Mouse (Mus musculus) C2C12 (cell line): ENCODE results near the gene Lrp10. TPM values are rescaled to one million over a fixed set of nuclear protein-coding genes. Genes with fewer than 3 reads are reported as not detected.

Experiments
- H3K27me3 ChIP-seq: one replicate; pipeline ENCODE4 v1.6.1; 2011; ENCODE audit not compliant: control insufficient read depth, insufficient read depth, insufficient read length
- H3K36me3 ChIP-seq: one replicate; pipeline ENCODE4 v1.6.1; 2011; ENCODE audit not compliant: control insufficient read depth, insufficient read depth
- H3K4me3 ChIP-seq: one replicate; pipeline ENCODE4 v1.5.1; 2011; ENCODE audit warnings: mild to moderate bottlenecking, control low read depth; ENCODE audit not compliant: poor library complexity, insufficient read depth, severe bottlenecking
- H3K79me2 ChIP-seq: one replicate; pipeline ENCODE4 v1.6.1; 2011; ENCODE audit not compliant: control insufficient read depth, insufficient read depth
- H3K79me3 ChIP-seq: one replicate; pipeline ENCODE4 v1.6.1; 2011; ENCODE audit warnings: low read depth, control low read depth
- H3ac ChIP-seq: one replicate; pipeline ENCODE3; 2011; ENCODE audit warnings: low read depth; ENCODE audit not compliant: control insufficient read depth, insufficient read length
- CEBPB ChIP-seq: IDR thresholded peaks from one replicate; pipeline ENCODE4 v1.6.1; 2011; ENCODE audit warnings: low read depth, mild to moderate bottlenecking, control low read depth, moderate library complexity
- CTCF ChIP-seq: IDR thresholded peaks from one replicate; pipeline ENCODE4 v1.5.1; 2011; ENCODE audit not compliant: control insufficient read depth, insufficient read depth, insufficient read length
- FOSL1 ChIP-seq: IDR thresholded peaks from one replicate; pipeline ENCODE4 v1.8.0; 2011; ENCODE audit warnings: mild to moderate bottlenecking, low read length; ENCODE audit not compliant: poor library complexity, insufficient read depth, severe bottlenecking
- MAX ChIP-seq: IDR thresholded peaks from one replicate; pipeline ENCODE4 v1.6.1; 2011; ENCODE audit warnings: mild to moderate bottlenecking, control low read depth
- MYOD1 ChIP-seq: IDR thresholded peaks from one replicate; pipeline ENCODE4 v1.6.1; 2011; ENCODE audit warnings: low read depth; ENCODE audit not compliant: control insufficient read depth, insufficient read length
- MYOG ChIP-seq: IDR thresholded peaks from one replicate; pipeline ENCODE4 v1.6.1; 2011; ENCODE audit not compliant: control insufficient read depth, insufficient read length; ENCODE audit errors: extremely low read depth
- USF1 ChIP-seq: IDR thresholded peaks from one replicate; pipeline ENCODE4 v1.6.1; 2011; ENCODE audit warnings: low read depth, mild to moderate bottlenecking, control low read depth, moderate library complexity
- polyA plus RNA-seq: library from polyadenylated mRNA; unstranded; fragments of >200 nt; fragmentation: generic; extraction: Trizol; gene quantifications from one replicate; pipeline ENCODE4 v1.2.1, GENCODE M21; 2012; ENCODE audit warnings: missing spikeins

Gene Lrp10
- polyA plus RNA-seq, 1 experiment: 72.8 TPM

DNA sequence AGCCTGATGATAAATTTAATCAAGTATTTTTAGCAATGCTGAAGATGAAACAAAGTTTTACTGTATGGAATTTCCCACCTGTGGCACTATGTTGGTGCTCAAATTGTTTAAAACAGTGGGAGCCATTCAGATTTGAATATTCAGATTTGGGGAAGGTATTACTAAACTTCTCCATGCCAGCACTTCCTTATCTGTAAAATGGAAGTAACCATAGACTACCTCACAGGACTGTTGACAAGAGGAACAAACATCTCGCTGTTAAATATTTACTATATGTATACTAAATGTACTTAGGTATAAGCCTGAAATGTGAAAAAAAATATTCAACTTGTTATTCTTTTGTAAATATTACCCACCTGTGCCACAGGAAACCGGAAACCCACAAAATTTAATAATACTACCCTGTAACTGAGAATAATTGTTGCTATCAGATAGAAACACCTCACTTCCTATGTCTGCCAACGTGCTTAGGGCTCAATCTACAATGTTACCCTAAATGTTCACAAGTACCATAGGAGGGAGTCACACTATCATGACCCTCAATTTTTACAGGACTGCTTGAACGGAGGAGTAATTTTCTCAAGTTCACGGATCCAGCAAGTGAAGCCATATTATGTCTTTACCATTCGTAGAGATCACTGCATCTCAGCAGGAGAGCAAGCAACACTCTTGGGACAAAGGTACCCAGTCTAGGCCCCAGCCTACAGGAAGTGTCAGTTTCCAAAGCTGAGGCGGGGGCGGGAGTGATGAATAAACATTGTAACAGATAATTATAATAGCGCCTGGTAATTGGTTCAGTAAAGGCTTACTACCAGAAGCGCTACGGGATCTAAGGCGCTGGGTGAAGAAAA lies 604 bp upstream of the Lrp10 start:
- peaks cover 23% of the 10 kb centered on the region for H3K36me3 ChIP-seq
- no peaks in the 10 kb centered on the region for H3K27me3 ChIP-seq
- TF ChIP-seq MYOD1: no peak
- no peak for TF ChIP-seq CTCF
- no peak for TF ChIP-seq MAX
- TF ChIP-seq CEBPB: no peak
- TF ChIP-seq FOSL1: no peak
- TF ChIP-seq MYOG: no peak
- no peak for TF ChIP-seq USF1
- peak overlapping the region; percentile 21 for H3ac ChIP-seq
- H3K79me2 ChIP-seq: peaks cover 36% of the 10 kb centered on the region
- H3K79me3 ChIP-seq: no peaks in the 10 kb centered on the region
- H3K4me3 ChIP-seq: peak overlapping the region; percentile 79

DNA sequence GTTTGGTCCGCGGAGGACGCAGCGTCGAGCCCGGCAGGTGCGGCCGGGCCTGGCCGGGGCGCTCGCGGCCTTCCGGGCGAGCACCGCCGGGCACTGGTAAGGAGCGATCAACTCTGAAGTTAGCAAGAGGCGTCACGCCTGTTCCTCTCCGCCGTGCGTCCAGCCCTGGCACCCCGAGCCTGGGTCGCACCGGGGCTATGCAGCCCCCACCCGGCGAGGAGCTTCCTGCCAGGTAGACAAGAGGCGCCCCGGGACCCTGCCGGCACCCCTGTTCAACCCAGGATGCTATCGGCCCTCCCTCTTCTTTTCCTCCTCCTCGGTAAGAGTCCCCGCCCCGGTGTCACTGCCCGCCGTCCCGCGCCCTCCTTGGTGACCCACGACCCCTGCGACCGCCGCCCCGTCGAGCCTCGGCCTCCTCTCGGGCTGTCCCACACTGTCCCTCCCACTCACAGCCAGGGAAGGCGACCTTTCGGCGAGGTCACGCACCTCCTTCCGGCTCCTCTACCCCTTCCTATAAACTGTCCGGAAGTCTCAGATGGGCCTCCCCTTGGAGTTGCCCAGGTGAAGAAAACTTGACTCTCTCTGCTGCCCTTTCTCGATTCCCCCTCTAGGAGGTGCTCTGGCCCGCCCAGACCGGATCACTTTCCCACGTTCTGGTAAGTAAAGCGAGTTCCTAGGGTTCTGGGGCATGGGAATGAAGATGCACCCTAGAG lies 512 bp downstream of the Lrp10 start:
- Histone ChIP-seq H3K4me3 (peak overlapping the region; percentile 79), H3K27me3 (no peaks in the 10 kb centered on the region), H3ac (peak overlapping the region; percentile 93), H3K79me2 (peaks cover 36% of the 10 kb centered on the region), H3K36me3 (peaks cover 34% of the 10 kb centered on the region), H3K79me3 (no peaks in the 10 kb centered on the region)
- no peak for TF ChIP-seq CEBPB
- TF ChIP-seq MYOG: no peak

DNA sequence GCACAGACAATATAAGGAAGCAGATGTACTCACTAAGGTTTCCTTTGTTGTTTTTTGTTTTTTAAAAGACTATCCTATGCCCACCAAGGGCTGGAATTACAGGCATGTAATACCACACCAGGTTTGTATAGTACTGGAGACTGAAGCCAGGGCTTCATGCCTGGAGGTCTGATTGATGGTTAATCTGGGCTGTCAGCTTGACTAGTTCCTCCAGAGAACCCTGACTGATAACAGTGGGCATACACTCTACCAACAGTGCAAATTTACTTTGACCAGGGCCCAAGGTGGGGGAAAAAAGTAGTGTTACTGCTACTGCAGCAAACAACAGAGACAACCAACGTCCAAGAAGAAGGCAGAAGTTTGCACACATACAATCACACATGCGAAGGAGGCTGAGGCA lies 7.5 kb downstream of the Lrp10 start:
- Histone ChIP-seq H3K79me2 (peaks cover 14% of the 10 kb centered on the region), H3K79me3 (no peaks in the 10 kb centered on the region), H3K4me3 (no peak overlapping the region), H3K36me3 (peaks cover 38% of the 10 kb centered on the region), H3K27me3 (no peaks in the 10 kb centered on the region), H3ac (no peak overlapping the region)
- TF ChIP-seq MAX (no peak), CTCF (no peak), USF1 (no peak), MYOG (no peak), CEBPB (no peak), FOSL1 (no peak), MYOD1 (no peak)

DNA sequence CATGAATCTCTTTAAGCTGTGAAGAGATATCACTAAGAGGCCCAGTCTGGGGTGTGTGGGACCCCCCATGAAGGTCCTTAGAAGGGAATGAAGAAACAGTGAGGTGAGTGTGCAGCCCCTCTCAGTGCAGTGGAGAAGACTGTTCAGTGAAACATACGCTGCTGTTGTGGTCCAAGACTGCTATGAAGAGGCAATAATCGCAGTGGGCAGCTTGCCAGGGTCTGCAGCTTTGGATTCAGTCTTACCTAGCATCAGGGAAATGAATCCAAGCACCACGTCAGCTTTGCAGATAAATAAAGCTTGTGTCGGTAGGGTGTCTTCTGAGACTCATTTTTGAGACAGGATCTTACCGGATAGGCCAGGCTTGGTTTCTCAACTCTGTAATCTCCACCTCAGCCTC lies 8.7 kb downstream of the Lrp10 start:
- Histone ChIP-seq H3K79me2 (peaks cover 2% of the 10 kb centered on the region), H3K79me3 (no peaks in the 10 kb centered on the region), H3ac (no peak overlapping the region), H3K4me3 (no peak overlapping the region), H3K36me3 (peaks cover 27% of the 10 kb centered on the region), H3K27me3 (no peaks in the 10 kb centered on the region)
- no peak for TF ChIP-seq MYOG
- TF ChIP-seq USF1: no peak
- TF ChIP-seq CEBPB: no peak
- TF ChIP-seq MYOD1: no peak
- no peak for TF ChIP-seq MAX
- TF ChIP-seq FOSL1: no peak
- TF ChIP-seq CTCF: no peak

DNA sequence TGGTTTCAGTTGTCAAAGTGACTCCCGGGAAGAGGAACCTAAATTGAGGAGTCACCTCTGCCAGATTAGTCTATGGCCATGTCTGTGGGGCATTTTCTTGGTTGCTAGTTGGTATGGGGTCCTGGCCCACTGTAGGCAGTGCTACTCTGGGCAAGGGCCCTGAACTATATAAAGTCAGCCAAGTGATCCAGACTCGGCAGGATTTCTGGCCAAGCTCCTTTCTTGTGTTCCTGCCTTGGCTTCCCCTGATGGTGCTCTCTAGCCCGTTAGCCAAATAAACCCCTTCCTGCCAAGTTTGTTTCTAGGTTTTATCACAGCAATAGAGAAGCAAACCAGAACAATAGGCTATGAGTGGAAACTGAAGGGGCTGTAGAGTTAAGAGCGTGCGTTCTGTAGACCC lies 10.8 kb downstream of the Lrp10 start:
- H3K36me3 ChIP-seq: peaks cover 7% of the 10 kb centered on the region
- no peak overlapping the region for H3ac ChIP-seq
- no peaks in the 10 kb centered on the region for H3K79me3 ChIP-seq
- TF ChIP-seq FOSL1: no peak
- TF ChIP-seq CTCF: no peak
- no peak for TF ChIP-seq CEBPB
- TF ChIP-seq USF1: no peak
- no peak for TF ChIP-seq MAX
- no peak for TF ChIP-seq MYOD1
- TF ChIP-seq MYOG: no peak
- no peaks in the 10 kb centered on the region for H3K27me3 ChIP-seq
- no peak overlapping the region for H3K4me3 ChIP-seq
- H3K79me2 ChIP-seq: peaks cover under 1% of the 10 kb centered on the region
